Mouse (Mus musculus) liver, adult 2 months (tissue): ENCODE results near the gene Endod1. TPM values are rescaled to one million over a fixed set of nuclear protein-coding genes. Genes with fewer than 3 reads are reported as not detected.

Source experiments
- DNase-seq: peaks from one replicate; pipeline ENCODE4 v3.0.0-alpha.2; 2011; ENCODE audit warnings: low read depth, low spot score; ENCODE audit errors: extremely low read depth
- H3K27ac ChIP-seq: fragments of 200-500 bp; replicated peaks from 2 replicates; pipeline ENCODE4 v1.5.1; 2012; ENCODE audit warnings: low read depth, mild to moderate bottlenecking, control low read depth, inconsistent platforms, low read length; ENCODE audit not compliant: insufficient read depth
- H3K27me3 ChIP-seq: fragments of 200-500 bp; 2 replicates; pipeline ENCODE4 v1.6.1; 2012; ENCODE audit warnings: mild to moderate bottlenecking, moderate library complexity, low read length, inconsistent platforms; ENCODE audit not compliant: control insufficient read depth, insufficient read depth
- H3K36me3 ChIP-seq: fragments of 200-500 bp; 2 replicates; pipeline ENCODE4 v1.6.1; 2012; ENCODE audit warnings: low read length, inconsistent platforms; ENCODE audit not compliant: control insufficient read depth, insufficient read depth
- H3K4me1 ChIP-seq: fragments of 200-500 bp; 2 replicates; pipeline ENCODE4 v1.6.1; 2011; ENCODE audit warnings: low read length; ENCODE audit not compliant: control insufficient read depth, insufficient read depth
- H3K4me3 ChIP-seq: fragments of 200-500 bp; 2 replicates; pipeline ENCODE4 v1.5.1; 2011; ENCODE audit warnings: low read depth, mild to moderate bottlenecking, control low read depth, low read length, moderate library complexity; ENCODE audit not compliant: insufficient read depth
- H3K79me2 ChIP-seq: fragments of 200-500 bp; 2 replicates; pipeline ENCODE4 v1.6.1; 2012; ENCODE audit warnings: inconsistent platforms, mild to moderate bottlenecking, low read length, moderate library complexity; ENCODE audit not compliant: control insufficient read depth, insufficient read depth
- H3K9ac ChIP-seq: fragments of 200-500 bp; 2 replicates; pipeline ENCODE4 v1.6.1; 2012; ENCODE audit warnings: low read depth, mild to moderate bottlenecking, control low read depth, inconsistent platforms, low read length
- CTCF ChIP-seq: fragments of 200-500 bp; IDR thresholded peaks from 2 replicates; pipeline ENCODE4 v1.5.1; 2011; ENCODE audit warnings: low read depth, low read length, control low read depth
- POLR2A ChIP-seq: fragments of 200-500 bp; IDR thresholded peaks from 2 replicates; pipeline ENCODE4 v1.6.1; 2011; ENCODE audit warnings: low read length, control low read depth; ENCODE audit not compliant: insufficient read depth; ENCODE audit errors: extremely low read depth
- WGBS: fragments of 180-500 bp; shearing (Covaris S2); methylation state at CpG from one replicate; pipeline ENCODE4 v1.1.7; 2018; 5-methylcytosine and 5-hydroxymethylcytosine counted together
- polyA plus RNA-seq: library from polyadenylated mRNA; depleted of rRNA; stranded (reverse); fragments of >200 nt; gene quantifications from 2 replicates; pipeline ENCODE4 v1.2.3, GENCODE M21; 2012
- total RNA-seq: library from RNA; depleted of rRNA; stranded (reverse); fragments of >200 nt; gene quantifications from 2 replicates; pipeline ENCODE4 v1.2.3, GENCODE M21; 2014

Gene Endod1
- total and polyA plus RNA-seq, 2 experiments: 2.9 to 4.5 TPM

GRCm38 (mm10) chr9:14391841-14392318 lies 10.6 kb upstream of the Endod1 start:
- Histone ChIP-seq H3K4me3 (no peak overlapping the region), H3K9ac (no peak overlapping the region), H3K36me3 (no peaks in the 10 kb centered on the region), H3K4me1 (peaks cover under 1% of the 10 kb centered on the region; the same call in 1 of the 2 replicates), H3K27ac (no peak overlapping the region), H3K27me3 (no peaks in the 10 kb centered on the region), H3K79me2 (no peaks in the 10 kb centered on the region)
- no peak for DNase-seq
- TF ChIP-seq POLR2A: no peak
- TF ChIP-seq CTCF: no peak
- whole genome bisulfite sequencing: 89% methylated on average over 3 of the region's 3 CpGs

DNA sequence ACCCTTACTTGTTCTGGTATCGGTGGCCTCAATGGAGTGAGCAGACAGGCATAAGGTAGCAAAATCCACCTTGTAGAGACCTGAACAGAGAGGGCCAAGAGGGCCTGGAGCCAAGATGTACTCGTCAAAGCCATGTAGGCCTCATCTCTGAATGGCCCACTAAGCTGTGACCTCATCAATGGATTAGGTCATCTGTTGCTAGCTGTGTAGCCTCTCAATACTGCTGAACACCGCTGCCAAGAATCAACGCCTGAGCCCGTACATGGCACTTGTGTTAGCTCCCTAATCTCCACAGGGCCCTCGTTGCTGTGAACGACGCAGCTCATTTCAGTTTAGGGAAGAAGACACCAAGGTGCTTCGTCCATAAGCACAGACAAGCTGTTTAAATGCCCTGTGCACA lies 10.0 kb upstream of the Endod1 start:
- H3K79me2 ChIP-seq: no peaks in the 10 kb centered on the region
- TF ChIP-seq CTCF (no peak), POLR2A (no peak)
- no peaks in the 10 kb centered on the region; the same call in 1 of the 2 replicates for H3K4me1 ChIP-seq
- H3K27ac ChIP-seq: no peak overlapping the region
- WGBS: 92% methylated on average over 9 of the region's 9 CpGs
- H3K27me3 ChIP-seq: no peaks in the 10 kb centered on the region
- no peak for DNase-seq
- no peak overlapping the region for H3K9ac ChIP-seq
- H3K36me3 ChIP-seq: no peaks in the 10 kb centered on the region
- no peak overlapping the region for H3K4me3 ChIP-seq

GRCm38 (mm10) chr9:14390278-14390677 lies 9.0 kb upstream of the Endod1 start:
- peak; percentile 43 for DNase-seq
- Histone ChIP-seq H3K79me2 (no peaks in the 10 kb centered on the region), H3K4me1 (no peaks in the 10 kb centered on the region), H3K27me3 (no peaks in the 10 kb centered on the region), H3K9ac (no peak overlapping the region), H3K4me3 (no peak overlapping the region), H3K27ac (no peak overlapping the region), H3K36me3 (no peaks in the 10 kb centered on the region)
- WGBS: 89% methylated on average over 1 of the region's 1 CpGs
- TF ChIP-seq CTCF (no peak; the same call in 1 of the 2 replicates), POLR2A (no peak)

DNA sequence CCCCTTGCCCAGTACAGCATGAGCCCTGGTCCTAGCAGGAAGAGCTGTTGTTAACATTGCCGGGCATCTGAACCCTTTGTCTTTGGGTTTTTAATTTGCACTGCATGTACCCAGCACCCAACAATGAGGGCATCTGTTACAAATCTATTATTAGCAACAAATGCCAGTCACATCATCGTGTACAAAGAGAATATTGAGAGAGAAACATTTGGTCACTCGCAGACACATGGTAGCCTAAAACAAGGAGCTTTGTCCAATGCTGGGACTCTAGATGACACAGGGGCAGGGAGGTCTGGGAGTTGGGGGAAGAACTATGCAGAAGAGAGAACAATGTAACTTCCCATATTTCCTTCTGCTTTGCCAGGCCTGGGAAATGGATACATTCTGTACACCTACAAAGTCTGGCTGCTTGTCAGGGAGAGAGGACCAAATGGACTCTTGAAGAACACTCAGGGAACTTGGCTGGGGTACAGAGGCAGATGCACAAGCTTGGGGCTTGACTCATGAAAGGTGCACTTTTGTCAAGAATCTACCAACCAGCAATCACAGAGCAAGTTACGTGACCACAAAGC lies 7.8 kb upstream of the Endod1 start:
- H3K4me3 ChIP-seq: no peak overlapping the region
- H3K4me1 ChIP-seq: no peaks in the 10 kb centered on the region
- no peak overlapping the region for H3K27ac ChIP-seq
- H3K79me2 ChIP-seq: no peaks in the 10 kb centered on the region
- no peaks in the 10 kb centered on the region for H3K36me3 ChIP-seq
- no peaks in the 10 kb centered on the region for H3K27me3 ChIP-seq
- no peak for DNase-seq
- H3K9ac ChIP-seq: no peak overlapping the region
- no peak for TF ChIP-seq POLR2A
- no peak for TF ChIP-seq CTCF
- 89% methylated on average over 4 of the region's 4 CpGs for WGBS

- Histone ChIP-seq H3K9ac (no peak overlapping the region), H3K27ac (no peak overlapping the region), H3K4me3 (no peak overlapping the region), H3K4me1 (no peaks in the 10 kb centered on the region), H3K27me3 (no peaks in the 10 kb centered on the region), H3K79me2 (no peaks in the 10 kb centered on the region), H3K36me3 (no peaks in the 10 kb centered on the region)
- no peak for DNase-seq
- TF ChIP-seq CTCF: no peak
- TF ChIP-seq POLR2A: no peak
- WGBS: 97% methylated on average over 1 of the region's 1 CpGs
These were observed 6.7 kb upstream of the Endod1 start for GRCm38 (mm10) chr9:14388001-14388400.

DNA sequence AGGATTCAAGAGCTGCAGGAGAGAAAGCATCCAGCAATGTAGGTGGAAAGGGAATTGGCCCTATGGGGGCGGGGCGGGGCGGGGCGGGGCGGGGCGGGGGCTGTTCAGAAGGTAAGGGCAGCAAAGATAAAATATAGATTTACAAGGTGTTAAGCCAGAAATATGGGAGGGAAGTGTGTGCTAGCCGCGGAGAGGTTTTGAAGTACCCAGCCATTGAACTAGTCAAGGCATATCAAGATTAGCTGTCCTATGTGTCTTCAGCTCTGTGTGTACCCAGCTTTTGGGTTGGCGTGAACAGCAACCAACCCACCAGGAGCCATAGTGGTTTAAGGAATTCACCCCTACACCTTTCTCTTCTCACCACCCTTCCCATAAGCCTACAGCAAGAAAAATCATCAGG lies 5.5 kb upstream of the Endod1 start:
- H3K9ac ChIP-seq: no peak overlapping the region
- DNase-seq: no peak
- TF ChIP-seq POLR2A (no peak), CTCF (no peak)
- no peaks in the 10 kb centered on the region for H3K79me2 ChIP-seq
- no peaks in the 10 kb centered on the region for H3K4me1 ChIP-seq
- H3K27me3 ChIP-seq: no peaks in the 10 kb centered on the region
- H3K4me3 ChIP-seq: no peak overlapping the region
- WGBS: 78% methylated on average over 9 of the region's 9 CpGs
- no peak overlapping the region for H3K27ac ChIP-seq
- no peaks in the 10 kb centered on the region for H3K36me3 ChIP-seq
